Mouse (Mus musculus) intestine, postnatal 0 days (tissue): ENCODE results near the gene Rack1. TPM values are rescaled to one million over a fixed set of nuclear protein-coding genes. Genes with fewer than 3 reads are reported as not detected.
"Not testable (repeated sequence)": the region's sequence is repeated elsewhere in the genome, so short reads cannot be mapped to it uniquely, and the experiment has no call there.

Experiments used
- ATAC-seq: fragments of 200-750 bp; cut with Nextera tagmentation; 2 replicates; pipeline ENCODE4 v1.8.0; 2017; ENCODE audit warnings: mild to moderate bottlenecking, moderate TSS enrichment, moderate library complexity
- H3K27ac ChIP-seq: fragments of 300-500 bp; sonication (generic); 2 replicates; pipeline ENCODE4 v1.5.1; 2014; ENCODE audit warnings: mild to moderate bottlenecking, low read depth, low read length, moderate library complexity
- H3K27me3 ChIP-seq: fragments of 300-500 bp; sonication (generic); replicated peaks from 2 replicates; pipeline ENCODE4 v1.6.1; 2014; ENCODE audit warnings: low read length, mixed read lengths; ENCODE audit not compliant: control insufficient read depth, insufficient read depth
- H3K36me3 ChIP-seq: fragments of 300-500 bp; sonication (generic); 2 replicates; pipeline ENCODE4 v1.6.1; 2014; ENCODE audit warnings: mild to moderate bottlenecking, moderate library complexity; ENCODE audit not compliant: control insufficient read depth, insufficient read depth
- H3K4me1 ChIP-seq: fragments of 300-500 bp; sonication (generic); replicated peaks from 2 replicates; pipeline ENCODE4 v1.6.1; 2014; ENCODE audit warnings: antibody characterized with exemption, low read length, mixed read lengths; ENCODE audit not compliant: control insufficient read depth, insufficient read depth
- H3K4me2 ChIP-seq: fragments of 300-500 bp; sonication (generic); replicated peaks from 2 replicates; pipeline ENCODE4 v1.6.1; 2014; ENCODE audit warnings: low read depth, mild to moderate bottlenecking, moderate library complexity
- H3K4me3 ChIP-seq: fragments of 300-500 bp; sonication (generic); 2 replicates; pipeline ENCODE4 v1.5.1; 2014; ENCODE audit warnings: low read depth, low read length
- H3K9ac ChIP-seq: fragments of 300-500 bp; sonication (generic); 2 replicates; pipeline ENCODE4 v1.6.1; 2014; ENCODE audit warnings: mild to moderate bottlenecking, low read depth, low read length
- H3K9me3 ChIP-seq: fragments of 300-500 bp; sonication (generic); 2 replicates; pipeline ENCODE4 v1.6.1; 2016; ENCODE audit warnings: mixed run types; ENCODE audit not compliant: control insufficient read depth
- CTCF ChIP-seq: sonication (generic); IDR thresholded peaks from 2 replicates; pipeline ENCODE4 v1.5.1; 2016; ENCODE audit warnings: low read depth, mild to moderate bottlenecking, control low read depth, antibody characterized with exemption, moderate library complexity
- WGBS: fragments of 180-500 bp; shearing (Covaris S2); extraction: QIAGEN DNeasy Blood & Tissue Kit; methylation state at CpG from one replicate; pipeline ENCODE4 v1.1.7; 2014; 5-methylcytosine and 5-hydroxymethylcytosine counted together
- polyA plus RNA-seq: library from polyadenylated mRNA; unstranded; fragments of >200 nt; fragmentation: Nextera tagmentation; extraction: Ambion mirVana; gene quantifications from 2 replicates; pipeline ENCODE4 v1.2.1, GENCODE M21; 2015

Rack1 gene
- 435 and 447 TPM in 2 replicates for polyA plus RNA-seq

DNA sequence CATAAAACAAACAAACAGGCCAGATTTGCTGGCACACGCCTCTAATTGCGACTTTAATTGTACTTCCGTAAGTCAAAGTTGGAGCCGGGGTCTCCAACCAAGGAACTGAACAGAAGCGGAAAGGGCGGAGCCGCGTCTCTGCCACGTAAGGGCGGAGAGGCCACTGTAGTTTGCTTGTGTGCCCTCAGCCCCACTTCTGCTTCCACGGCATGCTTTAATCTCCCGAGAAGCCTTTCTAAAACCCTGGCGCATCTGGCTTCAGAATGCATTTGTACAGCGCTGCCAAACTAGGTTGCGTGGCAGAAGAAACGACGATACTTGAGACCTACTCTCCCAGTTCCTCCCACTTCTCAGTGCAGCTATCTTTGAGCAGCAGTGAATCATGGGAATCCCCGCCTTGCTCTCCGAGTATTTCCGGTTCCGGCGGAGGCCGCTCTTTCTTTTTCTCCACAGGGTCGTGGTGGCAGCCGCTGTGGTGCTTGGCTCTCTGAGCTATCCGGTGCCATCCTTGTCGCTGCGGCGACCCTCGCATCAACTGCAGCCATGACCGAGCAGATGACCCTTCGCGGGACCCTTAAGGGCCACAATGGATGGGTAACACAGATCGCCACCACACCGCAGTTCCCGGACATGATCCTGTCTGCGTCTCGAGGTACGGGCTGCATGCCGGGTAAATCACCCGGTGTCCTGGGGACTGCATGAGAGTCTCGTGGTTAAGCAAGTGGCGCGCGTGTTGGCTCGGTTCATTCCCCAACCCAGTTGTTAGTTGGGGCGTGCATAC lies at the start of gene Rack1:
Rack1 (plus strand) TSS at position 412 of the 781 bp plus-strand sequence.
- H3K9ac ChIP-seq, result peak within 1 kb of the TSS; percentile 52
- peaks cover 31% of the 10 kb centered on the region for H3K36me3 ChIP-seq
- H3K9me3 ChIP-seq, result no peaks in the 10 kb centered on the region
- H3K4me3 ChIP-seq, result peak within 1 kb of the TSS; percentile 52
- peak; percentile 93 for ATAC-seq
- H3K4me2 ChIP-seq, result peak within 1 kb of the TSS; percentile 67
- TF ChIP-seq CTCF, result no peak
- H3K27me3 ChIP-seq, result no peaks in the 10 kb centered on the region
- H3K27ac ChIP-seq, result peak within 1 kb of the TSS; percentile 93
- under 1% methylated on average over 47 of the region's 47 CpGs for WGBS
- 0 out of 2 replicates have a peak, but pooled peaks cover 4% of the 10 kb centered on the region for H3K4me1 ChIP-seq

DNA sequence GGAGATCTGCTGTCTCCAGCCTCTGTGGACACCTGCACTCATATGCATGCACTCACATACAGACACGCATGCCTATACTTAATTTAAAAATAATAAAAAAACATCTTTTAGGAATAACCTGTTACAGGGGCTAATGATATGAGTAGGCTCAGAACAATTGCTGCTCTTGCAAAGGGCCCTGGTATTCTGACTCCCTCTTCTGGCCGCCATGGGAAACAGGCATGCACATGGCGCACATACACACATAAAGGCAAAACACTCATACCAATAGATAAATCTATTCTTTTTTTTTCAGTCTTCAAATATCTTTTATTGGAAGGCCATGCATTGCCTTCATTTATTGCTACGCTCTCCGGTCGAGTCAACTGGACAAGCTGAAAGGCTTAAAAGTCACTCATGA lies 49.7 kb upstream of the Rack1 start:
- Histone ChIP-seq H3K27ac (no peak overlapping the region), H3K9me3 (no peaks in the 10 kb centered on the region), H3K36me3 (no peaks in the 10 kb centered on the region), H3K4me3 (no peak overlapping the region), H3K4me1 (no peaks in the 10 kb centered on the region), H3K27me3 (no peaks in the 10 kb centered on the region), H3K4me2 (no peak overlapping the region), H3K9ac (no peak overlapping the region)
- 95% methylated on average over 6 of the region's 6 CpGs for WGBS
- TF ChIP-seq CTCF, result no peak
- ATAC-seq, result no peak

DNA sequence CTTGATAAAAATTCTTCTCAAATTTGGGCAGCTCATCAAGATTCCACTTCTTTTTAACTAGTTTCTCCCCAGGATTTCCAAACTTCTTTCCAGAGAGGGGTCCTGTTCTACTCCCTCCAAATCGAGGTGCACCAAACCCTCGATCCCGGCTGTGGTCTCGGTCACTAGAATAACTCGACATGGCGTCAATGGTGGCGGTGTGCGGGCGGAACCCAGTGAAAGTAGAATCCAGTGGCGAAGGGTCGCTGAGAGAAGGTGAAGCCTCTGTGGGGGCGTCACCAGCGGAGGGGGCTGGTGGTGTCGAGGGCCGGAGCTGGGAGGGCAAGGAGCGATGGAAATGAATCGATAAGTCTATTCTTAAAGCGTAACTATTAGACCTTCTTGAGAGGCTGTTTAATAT lies 46.6 kb upstream of the Rack1 start:
- H3K9me3 ChIP-seq, H3K4me2 ChIP-seq, H3K27me3 ChIP-seq, H3K9ac ChIP-seq, H3K4me1 ChIP-seq, H3K36me3 ChIP-seq, ATAC-seq, H3K4me3 ChIP-seq, H3K27ac ChIP-seq: not testable (repeated sequence)
- WGBS, result 93% methylated on average over 18 of the region's 18 CpGs

DNA sequence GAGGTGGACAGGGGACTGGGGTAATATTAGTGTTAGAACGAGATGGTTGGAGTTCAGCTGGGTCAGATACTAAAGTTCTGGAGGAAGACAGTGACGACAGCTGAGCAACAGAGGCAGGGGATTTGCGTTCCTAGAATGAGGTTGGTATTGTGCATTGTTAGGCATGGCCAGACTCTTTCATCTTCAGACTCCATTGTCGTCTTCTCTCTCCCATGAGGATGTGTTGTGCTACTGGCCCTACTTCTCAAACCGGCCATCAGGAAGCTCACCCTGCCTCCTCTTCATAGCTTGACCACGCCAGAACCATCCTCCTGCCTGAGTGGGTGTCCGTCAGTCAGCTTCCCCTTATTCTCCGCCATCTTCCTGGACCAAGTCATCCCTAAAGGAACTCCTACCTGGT lies 41.1 kb upstream of the Rack1 start:
- ATAC-seq, result no peak
- WGBS, result 84% methylated on average over 8 of the region's 8 CpGs
- Histone ChIP-seq H3K9ac (no peak overlapping the region), H3K4me3 (no peak overlapping the region), H3K36me3 (no peaks in the 10 kb centered on the region), H3K27ac (no peak overlapping the region), H3K9me3 (no peaks in the 10 kb centered on the region), H3K4me1 (no peaks in the 10 kb centered on the region), H3K27me3 (no peaks in the 10 kb centered on the region), H3K4me2 (no peak overlapping the region)
- TF ChIP-seq CTCF, result no peak

DNA sequence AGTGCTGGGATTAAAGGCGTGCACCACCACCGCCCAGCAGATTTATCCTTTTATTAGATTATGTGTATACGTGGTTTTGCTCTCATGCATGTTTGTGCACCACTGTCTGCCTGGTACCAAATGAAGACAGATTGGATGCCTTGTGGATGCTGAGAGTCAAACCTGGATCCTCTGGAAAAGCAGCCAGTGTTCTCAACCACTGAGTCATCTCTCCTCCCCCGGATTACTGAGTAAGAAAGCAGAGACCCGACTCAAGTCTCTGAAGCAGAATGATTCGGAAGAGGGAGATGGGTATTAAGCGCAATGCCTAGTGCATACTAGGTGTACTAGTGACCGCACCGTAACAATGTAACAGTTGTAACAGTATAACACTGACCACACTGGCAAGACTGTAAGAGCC lies 36.0 kb upstream of the Rack1 start:
- no peak for TF ChIP-seq CTCF
- H3K9ac ChIP-seq, result no peak overlapping the region

DNA sequence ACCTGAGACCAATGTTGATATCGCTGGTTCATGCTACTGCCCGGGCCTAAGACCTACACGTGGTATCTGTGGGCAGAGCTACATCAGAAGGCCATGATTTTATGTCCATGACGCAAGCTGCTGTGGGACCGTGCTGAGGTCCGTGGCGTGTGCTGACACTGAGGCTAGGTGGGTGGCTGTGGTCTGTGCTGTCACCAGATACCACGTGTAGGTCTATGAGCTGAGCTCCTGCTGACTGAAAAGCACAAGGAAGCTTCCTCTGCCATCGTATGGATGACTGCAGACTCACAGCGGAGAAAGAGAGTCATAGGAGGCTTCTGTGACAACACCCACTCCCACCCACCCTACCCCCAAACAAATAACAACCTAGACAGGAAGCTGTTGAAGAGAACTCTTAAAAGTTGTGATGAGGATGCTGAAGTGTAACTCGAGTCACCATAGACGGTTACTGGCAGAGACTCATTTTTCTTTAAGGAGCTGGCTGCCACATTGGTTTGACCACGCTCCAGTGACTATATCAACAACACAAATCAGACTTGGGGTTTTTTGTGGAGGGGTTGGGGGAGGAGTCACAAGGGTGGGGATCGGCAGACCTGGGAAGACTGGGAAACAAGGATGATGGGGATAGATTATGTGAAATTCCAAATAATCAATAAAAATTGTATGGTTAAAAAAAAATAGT lies 32.8 kb upstream of the Rack1 start:
- WGBS, result 88% methylated on average over 14 of the region's 14 CpGs
- no peaks in the 10 kb centered on the region for H3K4me1 ChIP-seq
- no peak overlapping the region for H3K4me3 ChIP-seq
- no peak overlapping the region for H3K9ac ChIP-seq
- ATAC-seq, result no peak
- H3K9me3 ChIP-seq, result no peaks in the 10 kb centered on the region
- no peaks in the 10 kb centered on the region for H3K36me3 ChIP-seq
- H3K27me3 ChIP-seq, result no peaks in the 10 kb centered on the region
- no peak for TF ChIP-seq CTCF
- no peak overlapping the region for H3K4me2 ChIP-seq
- no peak overlapping the region for H3K27ac ChIP-seq

More for the DNA sequence above, 36.0 kb upstream of the Rack1 start:
- Histone ChIP-seq H3K9me3 (no peaks in the 10 kb centered on the region), H3K4me2 (no peak overlapping the region), H3K27ac (no peak overlapping the region), H3K27me3 (no peaks in the 10 kb centered on the region), H3K4me3 (no peak overlapping the region), H3K4me1 (no peaks in the 10 kb centered on the region), H3K36me3 (no peaks in the 10 kb centered on the region)
- WGBS, result 89% methylated on average over 9 of the region's 9 CpGs
- no peak for ATAC-seq
